Mouse (Mus musculus) liver, embryonic 14.5 days (tissue): Measurements from ENCODE around the gene Rsu1. TPM values are rescaled to one million over a fixed set of nuclear protein-coding genes. Genes with fewer than 3 reads are reported as not detected.

Experiments
- ATAC-seq: fragments of 200-750 bp; cut with Nextera tagmentation; 2 replicates; pipeline ENCODE4 v1.8.0; 2017; ENCODE audit warnings: moderate number of reproducible peaks, mild to moderate bottlenecking, moderate library complexity; ENCODE audit not compliant: insufficient read depth
- DNase-seq, 3 experiments: peaks; one replicate each; pipeline ENCODE4 v3.0.0-alpha.2; 2012 to 2013; ENCODE audit warnings: low read depth in 3 of 3, low spot score in 3 of 3
- H3K27ac ChIP-seq: fragments of 300-500 bp; sonication (generic); 2 replicates; pipeline ENCODE4 v1.5.1; 2014; ENCODE audit warnings: moderate library complexity, mild to moderate bottlenecking, control low read depth, inconsistent platforms
- H3K27me3 ChIP-seq: fragments of 300-500 bp; sonication (generic); 2 replicates; pipeline ENCODE4 v1.6.1; 2014; ENCODE audit warnings: mild to moderate bottlenecking, low read length, moderate library complexity; ENCODE audit not compliant: control insufficient read depth, insufficient read depth
- H3K36me3 ChIP-seq: fragments of 300-500 bp; sonication (generic); replicated peaks from 2 replicates; pipeline ENCODE4 v1.6.1; 2014; ENCODE audit warnings: low read depth; ENCODE audit not compliant: control insufficient read depth, insufficient read depth
- H3K4me1 ChIP-seq, 2 experiments: fragments of 200-500 bp in 1 of 2; fragments of 300-500 bp in 1 of 2; sonication (generic) in 1 of 2; replicated peaks; 2 replicates each; pipeline ENCODE4 v1.6.1; 2012 to 2014; ENCODE audit warnings: antibody characterized with exemption in 1 of 2, inconsistent platforms in 1 of 2, low read length in 1 of 2; ENCODE audit not compliant: control insufficient read depth in 2 of 2, insufficient read depth in 2 of 2
- H3K4me2 ChIP-seq: fragments of 300-500 bp; sonication (generic); 2 replicates; pipeline ENCODE4 v1.6.1; 2014; ENCODE audit warnings: low read depth, mild to moderate bottlenecking, control low read depth, moderate library complexity
- H3K4me3 ChIP-seq, 2 experiments: fragments of 200-500 bp in 1 of 2; fragments of 300-500 bp in 1 of 2; sonication (generic) in 1 of 2; 2 replicates each; pipeline ENCODE4 v1.5.1; 2012 to 2014; ENCODE audit warnings: low read depth in 2 of 2, low read length in 2 of 2, mild to moderate bottlenecking in 2 of 2, control low read depth in 1 of 2, inconsistent platforms in 1 of 2, moderate library complexity in 1 of 2; ENCODE audit not compliant: insufficient read depth in 1 of 2
- H3K9ac ChIP-seq: fragments of 300-500 bp; sonication (generic); replicated peaks from 2 replicates; pipeline ENCODE4 v1.6.1; 2014; ENCODE audit warnings: mild to moderate bottlenecking, control low read depth, moderate library complexity
- H3K9me3 ChIP-seq: fragments of 300-500 bp; sonication (generic); 2 replicates; pipeline ENCODE4 v1.6.1; 2016; ENCODE audit warnings: low read length, mixed read lengths; ENCODE audit not compliant: control insufficient read depth
- CTCF ChIP-seq: IDR thresholded peaks from 2 replicates; pipeline ENCODE4 v1.5.1; 2016; ENCODE audit warnings: antibody characterized with exemption, low read depth, control low read depth
- EP300 ChIP-seq: IDR thresholded peaks from 2 replicates; pipeline ENCODE4 v1.6.1; 2016; ENCODE audit warnings: antibody characterized with exemption, low read depth
- WGBS: fragments of 180-500 bp; shearing (Covaris S2); extraction: QIAGEN DNeasy Blood & Tissue Kit; methylation state at CpG from one replicate; pipeline ENCODE4 v1.1.7; 2014; ENCODE audit not compliant: insufficient replicate concordance; 5-methylcytosine and 5-hydroxymethylcytosine counted together
- polyA plus RNA-seq, 2 experiments: library from polyadenylated mRNA; depleted of rRNA in 1 of 2; stranded (reverse) in 1 of 2; unstranded in 1 of 2; fragments of >200 nt; fragmentation: Nextera tagmentation in 1 of 2; extraction: Ambion mirVana in 1 of 2; gene quantifications; 2 replicates each; pipeline versions ENCODE4 v1.2.1 to v1.2.3; 2012 to 2014

Rsu1 gene
- polyA plus RNA-seq, 2 experiments, result 47.8 to 58.5 TPM

- H3K36me3 ChIP-seq, result no peaks in the 10 kb centered on the region
- H3K4me3 ChIP-seq, result no peak overlapping the region
- H3K27ac ChIP-seq, result no peak overlapping the region
- TF ChIP-seq CTCF (no peak), EP300 (no peak)
- no peak overlapping the region for H3K4me2 ChIP-seq
- DNase-seq (no peak), ATAC-seq (no peak)
- no peaks in the 10 kb centered on the region for H3K4me1 ChIP-seq
- 79% methylated on average over 7 of the region's 7 CpGs for WGBS
- no peak overlapping the region for H3K9ac ChIP-seq
- H3K9me3 ChIP-seq, result no peaks in the 10 kb centered on the region
- no peaks in the 10 kb centered on the region for H3K27me3 ChIP-seq
Observed at GRCm38 (mm10) chr2:13174461-13174860, 96.8 kb downstream of the Rsu1 start.

DNA sequence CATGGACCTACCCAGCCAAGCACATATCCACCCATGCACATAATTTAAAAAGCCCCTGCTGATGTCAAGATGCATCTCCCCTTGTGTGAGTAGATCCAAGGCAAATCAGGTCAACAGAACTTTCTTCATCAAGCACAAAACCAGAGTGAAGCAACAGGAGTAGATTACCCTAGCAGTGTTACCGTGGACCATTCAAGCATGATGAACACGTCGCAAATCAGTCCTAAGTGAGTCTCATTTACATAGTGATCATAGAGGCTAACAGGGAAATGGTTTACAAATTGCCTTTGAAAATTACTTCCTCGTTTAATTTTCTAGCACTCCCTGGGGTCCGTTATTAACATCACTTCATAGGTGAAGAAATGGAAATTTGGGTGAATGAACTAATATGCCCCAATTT, 100.6 kb downstream of the Rsu1 start:
- no peaks in the 10 kb centered on the region for H3K27me3 ChIP-seq
- H3K4me3 ChIP-seq, result no peak overlapping the region
- TF ChIP-seq CTCF (no peak), EP300 (no peak)
- H3K27ac ChIP-seq, result no peak overlapping the region
- H3K36me3 ChIP-seq, result no peaks in the 10 kb centered on the region
- H3K9me3 ChIP-seq, result no peaks in the 10 kb centered on the region
- no peak overlapping the region for H3K4me2 ChIP-seq
- H3K4me1 ChIP-seq, result no peaks in the 10 kb centered on the region
- H3K9ac ChIP-seq, result no peak overlapping the region
- ATAC-seq, result no peak
- DNase-seq, result no peak
- WGBS, result 72% methylated on average over 5 of the region's 5 CpGs

DNA sequence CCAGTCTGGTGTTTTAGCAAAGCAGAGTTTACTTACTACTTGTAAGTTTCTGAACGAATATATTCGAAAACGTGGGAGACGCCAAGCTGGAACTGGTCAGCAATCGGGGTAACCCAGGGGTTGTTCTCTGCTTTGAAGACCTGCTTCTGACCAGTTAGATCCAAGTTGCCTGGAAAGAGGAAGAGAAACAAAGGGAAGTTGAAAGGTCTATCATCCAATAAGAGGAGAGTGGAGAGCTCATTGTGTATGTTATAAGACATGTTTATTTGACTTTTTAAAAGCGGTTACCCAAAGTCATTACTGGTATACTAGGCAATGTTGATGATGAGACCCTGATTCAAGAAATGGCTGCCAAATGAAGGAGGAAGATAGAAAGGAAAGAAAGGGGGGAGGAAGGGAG, 101.3 kb downstream of the Rsu1 start:
- WGBS, result 80% methylated on average over 6 of the region's 6 CpGs
- H3K27me3 ChIP-seq, result no peaks in the 10 kb centered on the region
- H3K9ac ChIP-seq, result no peak overlapping the region
- H3K27ac ChIP-seq, result no peak overlapping the region
- no peak for ATAC-seq
- DNase-seq, result no peak
- H3K36me3 ChIP-seq, result no peaks in the 10 kb centered on the region
- no peaks in the 10 kb centered on the region for H3K9me3 ChIP-seq
- no peak overlapping the region for H3K4me2 ChIP-seq
- H3K4me1 ChIP-seq, result no peaks in the 10 kb centered on the region
- TF ChIP-seq EP300 (no peak), CTCF (no peak)
- no peak overlapping the region for H3K4me3 ChIP-seq

GRCm38 (mm10) chr2:13169158-13169890, 101.9 kb downstream of the Rsu1 start:
- no peak overlapping the region for H3K9ac ChIP-seq
- H3K4me2 ChIP-seq, result no peak overlapping the region
- H3K27ac ChIP-seq, result no peak overlapping the region
- H3K4me3 ChIP-seq, result no peak overlapping the region
- WGBS, result 39% methylated on average over 4 of the region's 4 CpGs
- H3K27me3 ChIP-seq, result no peaks in the 10 kb centered on the region
- TF ChIP-seq EP300 (no peak), CTCF (no peak)
- no peak for ATAC-seq
- DNase-seq, result no peak
- H3K4me1 ChIP-seq, result no peaks in the 10 kb centered on the region
- no peaks in the 10 kb centered on the region for H3K36me3 ChIP-seq
- H3K9me3 ChIP-seq, result no peaks in the 10 kb centered on the region

GRCm38 (mm10) chr2:13168743-13169142, 102.5 kb downstream of the Rsu1 start:
- DNase-seq, result peak in 1 of 3 experiments; percentile 12
- Histone ChIP-seq H3K4me1 (no peaks in the 10 kb centered on the region), H3K36me3 (no peaks in the 10 kb centered on the region), H3K9me3 (no peaks in the 10 kb centered on the region), H3K4me2 (no peak overlapping the region), H3K9ac (no peak overlapping the region), H3K4me3 (no peak overlapping the region), H3K27me3 (no peaks in the 10 kb centered on the region), H3K27ac (no peak overlapping the region)
- peak; percentile 26; the same call in 1 of the 2 replicates for ATAC-seq
- TF ChIP-seq CTCF (peak; percentile 62), EP300 (no peak)
- 49% methylated on average over 5 of the region's 5 CpGs for WGBS
